ENCODE assay signal across 28 mouse cellular contexts in genomic region chr11:79757513-79758071, GRCm38 (mm10).
DNase-seq lines count a peak whose midpoint lies in the region; ATAC-seq lines count a peak whose summit lies in the region.
"Had no signal": no experiment of that assay in that cellular context is flagged by ENCODE, and none has a peak within 500 bp of the region (broad histone marks: within the 10 kb centered on the region; RNA-seq: fewer than 3 reads in every experiment).

No protein-coding gene starts in this region.

- H3K9ac ChIP-seq in embryonic facial prominence, embryonic 14.5 days (ENCODE audit: low read depth, low read length): no peak overlapping the region
- no peak overlapping the region for H3K9ac ChIP-seq in kidney, embryonic 14.5 days (ENCODE audit: low read depth, low read length)
- H3K9ac ChIP-seq: embryonic facial prominence, embryonic 12.5 days; forebrain, embryonic 12.5 days; heart, embryonic 15.5 days; neural tube, embryonic 12.5 days had no signal

- H3K4me2 ChIP-seq in embryonic facial prominence, embryonic 14.5 days (ENCODE audit: low read depth, low read length): no peak overlapping the region
- H3K4me2 ChIP-seq in kidney, embryonic 14.5 days (replicated peaks; ENCODE audit: low read depth, low read length): no peak overlapping the region
- H3K4me2 ChIP-seq: embryonic facial prominence, embryonic 12.5 days; forebrain, embryonic 12.5 days; heart, embryonic 15.5 days; midbrain, embryonic 11.5 days; neural tube, embryonic 12.5 days had no signal

- peak overlapping the region; percentile 31 for H3K27ac ChIP-seq in embryonic facial prominence, embryonic 14.5 days (replicated peaks; ENCODE audit: low read depth, low read length)
- H3K27ac ChIP-seq in embryonic facial prominence, embryonic 10.5 days (replicated peaks): no peak overlapping the region
- no peak overlapping the region for H3K27ac ChIP-seq in kidney, embryonic 14.5 days (ENCODE audit: low read depth, low read length)
- H3K27ac ChIP-seq in brown adipose tissue, adult 24 weeks (replicated peaks; ENCODE audit: low read depth, low read length): peak overlapping the region; percentile 14; the same call in 1 of the 2 replicates
- H3K27ac ChIP-seq: embryonic facial prominence, embryonic 12.5 days; forebrain, embryonic 12.5 days; heart, embryonic 15.5 days; hindbrain, postnatal 0 days; layer of hippocampus, adult 2 months; neural tube, embryonic 12.5 days had no signal

- no peak for ATAC-seq in embryonic facial prominence, embryonic 14.5 days (ENCODE audit: low read depth)
- ATAC-seq in kidney, embryonic 14.5 days (ENCODE audit: low FRiP score, low TSS enrichment): no peak
- no peak for ATAC-seq in inflammation-experienced regulatory T-cells, adult 6 months
- ATAC-seq: activated CD4-positive, CD25-positive, alpha-beta regulatory T cell, adult 4 months; hindbrain, postnatal 0 days; intestine, embryonic 16.5 days; midbrain, embryonic 16.5 days had no signal

- no peaks in the 10 kb centered on the region for H3K9me3 ChIP-seq in embryonic facial prominence, embryonic 14.5 days (ENCODE audit: control insufficient read depth, low read length)
- no peaks in the 10 kb centered on the region for H3K9me3 ChIP-seq in embryonic facial prominence, embryonic 10.5 days
- H3K9me3 ChIP-seq in kidney, embryonic 14.5 days (ENCODE audit: control insufficient read depth, low read length): no peaks in the 10 kb centered on the region
- H3K9me3 ChIP-seq: embryonic facial prominence, embryonic 12.5 days; forebrain, embryonic 12.5 days; heart, embryonic 15.5 days; neural tube, embryonic 12.5 days had no signal

- DNase-seq in embryonic facial prominence, embryonic 14.5 days (ENCODE audit: low spot score): no peak
- DNase-seq in embryonic facial prominence, embryonic 10.5 days (ENCODE audit: low spot score): no peak
- DNase-seq in kidney, adult 9 months: peak; percentile 92
- peak; percentile 61 to 85 for DNase-seq in kidney, postnatal 25 days
- no peak for DNase-seq in adrenal gland, postnatal 10 days
- DNase-seq: adrenal gland, adult 2 months; cerebellum, adult 9-10 months; cerebellum, postnatal 36 days; gastrocnemius, postnatal 10 days; lung, postnatal 36 days; right cerebral cortex, adult 18-20 months; spleen, adult 18-20 months; thymus, postnatal 36 days had no signal

- no peaks in the 10 kb centered on the region; the same call in 1 of the 2 replicates for H3K27me3 ChIP-seq in embryonic facial prominence, embryonic 14.5 days (replicated peaks; ENCODE audit: control insufficient read depth, insufficient read depth, low read length)
- H3K27me3 ChIP-seq in embryonic facial prominence, embryonic 10.5 days (replicated peaks; ENCODE audit: low read depth, poor library complexity, severe bottlenecking): peaks cover 8% of the 10 kb centered on the region; the same call in 1 of the 2 replicates
- H3K27me3 ChIP-seq in kidney, embryonic 14.5 days (ENCODE audit: control insufficient read depth, insufficient read depth, low read length): no peaks in the 10 kb centered on the region
- H3K27me3 ChIP-seq: CH12.LX; embryonic facial prominence, embryonic 12.5 days; forebrain, embryonic 12.5 days; heart, embryonic 15.5 days; neural tube, embryonic 12.5 days had no signal

- 74% methylated on average over 5 of the region's 5 CpGs for WGBS in embryonic facial prominence, embryonic 14.5 days
- 81% methylated on average over 5 of the region's 5 CpGs for WGBS in embryonic facial prominence, embryonic 10.5 days
- WGBS in kidney, embryonic 14.5 days: 78% methylated on average over 5 of the region's 5 CpGs

- H3K4me3 ChIP-seq in embryonic facial prominence, embryonic 14.5 days (ENCODE audit: low read depth, low read length): no peak overlapping the region
- no peak overlapping the region for H3K4me3 ChIP-seq in embryonic facial prominence, embryonic 10.5 days
- no peak overlapping the region for H3K4me3 ChIP-seq in kidney, embryonic 14.5 days (ENCODE audit: low read length)
- no peak overlapping the region for H3K4me3 ChIP-seq in brown adipose tissue, adult 24 weeks (ENCODE audit: insufficient read depth, low read depth, low read length)
- H3K4me3 ChIP-seq: embryonic facial prominence, embryonic 12.5 days; erythroblast, embryonic 14.5 days; forebrain, embryonic 12.5 days; heart, embryonic 15.5 days; layer of hippocampus, adult 2 months; neural tube, embryonic 12.5 days had no signal

- H3K4me1 ChIP-seq in embryonic facial prominence, embryonic 14.5 days (ENCODE audit: control insufficient read depth, insufficient read depth, low read length): peaks cover 6% of the 10 kb centered on the region; the same call in 1 of the 2 replicates
- H3K4me1 ChIP-seq in embryonic facial prominence, embryonic 10.5 days: peaks cover 15% of the 10 kb centered on the region
- peaks cover 4% of the 10 kb centered on the region; the same call in 1 of the 2 replicates for H3K4me1 ChIP-seq in kidney, embryonic 14.5 days (ENCODE audit: control insufficient read depth, insufficient read depth, low read length)
- 0 out of 2 replicates have a peak, but pooled peaks cover 2% of the 10 kb centered on the region for H3K4me1 ChIP-seq in brown adipose tissue, adult 24 weeks (ENCODE audit: control insufficient read depth, insufficient read depth, insufficient read length, low read length)
- H3K4me1 ChIP-seq: embryonic facial prominence, embryonic 12.5 days; neural tube, embryonic 12.5 days had no signal

- no peaks in the 10 kb centered on the region for H3K36me3 ChIP-seq in embryonic facial prominence, embryonic 14.5 days (ENCODE audit: control insufficient read depth, insufficient read depth, low read length)
- no peaks in the 10 kb centered on the region for H3K36me3 ChIP-seq in embryonic facial prominence, embryonic 10.5 days (replicated peaks)
- no peaks in the 10 kb centered on the region for H3K36me3 ChIP-seq in kidney, embryonic 14.5 days (ENCODE audit: control insufficient read depth, insufficient read depth, low read length)
- H3K36me3 ChIP-seq: embryonic facial prominence, embryonic 12.5 days; forebrain, embryonic 12.5 days; heart, embryonic 15.5 days; neural tube, embryonic 12.5 days had no signal

Comparison
In these comparisons a context has a peak if more than half of its experiments do, and no peak if none do; other contexts are left out.
1. H3K27ac ChIP-seq: peak in embryonic facial prominence, embryonic 14.5 days (single experiment) and brown adipose tissue, adult 24 weeks (single experiment); none in embryonic facial prominence, embryonic 10.5 days (single experiment) and kidney, embryonic 14.5 days (single experiment).
2. DNase-seq: peak in kidney, adult 9 months (single experiment) and kidney, postnatal 25 days (2 of 2); none in embryonic facial prominence, embryonic 14.5 days (single experiment), embryonic facial prominence, embryonic 10.5 days (single experiment) and adrenal gland, postnatal 10 days (single experiment).